Mouse (Mus musculus) embryonic fibroblast, embryonic 13.5 days (primary cell): ENCODE measurements at regions not wholly inside any gene's neighbourhood (a gene's known extent, or its start where the extent isn't known, plus 50 kb on each side); places are given as distances from the start of the nearest gene placed in this dataset.

ENCODE experiments used
- CTCF ChIP-seq: IDR thresholded peaks from 2 replicates; pipeline ENCODE4 v1.5.1; 2011; ENCODE audit warnings: mild to moderate bottlenecking, control low read depth, low read length, moderate library complexity, borderline replicate concordance; ENCODE audit not compliant: insufficient read depth
- POLR2A ChIP-seq: IDR thresholded peaks from 2 replicates; pipeline ENCODE4 v1.6.1; 2011; ENCODE audit warnings: low read depth, mild to moderate bottlenecking, control low read depth, low read length, moderate library complexity

GRCm38 (mm10) chr8:10923071-10924000 is 84.9 kb downstream of the Irs2 start:
- TF ChIP-seq POLR2A (no peak), CTCF (no peak)
